Mouse (Mus musculus): ENCODE data around the gene Olfr706. TPM values are rescaled to one million over a fixed set of nuclear protein-coding genes. Genes with fewer than 3 reads are reported as not detected.

Olfr706 gene
- polyA plus RNA-seq, 1 experiment from 2014 or later, result not detected

Other genes with a start within 250 kb of the Olfr706 start
- gene Olfr693, start 207.6 kb downstream of the Olfr706 start, polyA plus RNA-seq (2014; fragmentation: Nextera tagmentation; extraction: Ambion mirVana), result not detected in 2 replicates
- not detected in 2 replicates for gene Olfr694, start 196.3 kb downstream of the Olfr706 start, polyA plus RNA-seq (2014; fragmentation: Nextera tagmentation; extraction: Ambion mirVana)
- not detected in 2 replicates for gene Olfr695, start 171.8 kb downstream of the Olfr706 start, polyA plus RNA-seq (2014; fragmentation: Nextera tagmentation; extraction: Ambion mirVana)
- gene Olfr697, start 145.7 kb downstream of the Olfr706 start, polyA plus RNA-seq (2014; fragmentation: Nextera tagmentation; extraction: Ambion mirVana), result not detected in 2 replicates
- not detected in 2 replicates for gene Olfr698, start 132.8 kb downstream of the Olfr706 start, polyA plus RNA-seq (2014; fragmentation: Nextera tagmentation; extraction: Ambion mirVana)
- not detected in 2 replicates for gene Olfr699, start 95.0 kb downstream of the Olfr706 start, polyA plus RNA-seq (2014; fragmentation: Nextera tagmentation; extraction: Ambion mirVana)
- gene Olfr700, start 79.3 kb downstream of the Olfr706 start, polyA plus RNA-seq (2014; fragmentation: Nextera tagmentation; extraction: Ambion mirVana), result not detected in 2 replicates
- gene Olfr701, start 74.0 kb downstream of the Olfr706 start, polyA plus RNA-seq (2014; fragmentation: Nextera tagmentation; extraction: Ambion mirVana), result not detected in 2 replicates
- not detected in 2 replicates for gene Olfr702, start 54.3 kb downstream of the Olfr706 start, polyA plus RNA-seq (2014; fragmentation: Nextera tagmentation; extraction: Ambion mirVana)
- not detected in 2 replicates for gene Olfr703, start 44.8 kb downstream of the Olfr706 start, polyA plus RNA-seq (2014; fragmentation: Nextera tagmentation; extraction: Ambion mirVana)
- gene Olfr704, start 25.0 kb downstream of the Olfr706 start, polyA plus RNA-seq (2014; fragmentation: Nextera tagmentation; extraction: Ambion mirVana), result not detected in 2 replicates
- gene Olfr705, start 11.3 kb downstream of the Olfr706 start, polyA plus RNA-seq (2014; fragmentation: Nextera tagmentation; extraction: Ambion mirVana), result not detected in 2 replicates
- gene Olfr707, start 13.1 kb upstream of the Olfr706 start, polyA plus RNA-seq (2014; fragmentation: Nextera tagmentation; extraction: Ambion mirVana), result not detected in 2 replicates
- gene Olfr1532-ps1, start 19.8 kb upstream of the Olfr706 start, polyA plus RNA-seq (2014; fragmentation: Nextera tagmentation; extraction: Ambion mirVana), result not detected in 2 replicates
- not detected in 2 replicates for gene Olfr709-ps1, start 44.1 kb upstream of the Olfr706 start, polyA plus RNA-seq (2014; fragmentation: Nextera tagmentation; extraction: Ambion mirVana)
- gene Olfr710, start 60.1 kb upstream of the Olfr706 start, polyA plus RNA-seq (2014; fragmentation: Nextera tagmentation; extraction: Ambion mirVana), result not detected in 2 replicates
- gene Olfr6, start 75.8 kb upstream of the Olfr706 start, polyA plus RNA-seq (2014; fragmentation: Nextera tagmentation; extraction: Ambion mirVana), result not detected in 2 replicates
- not detected in 2 replicates for gene Olfr711, start 87.3 kb upstream of the Olfr706 start, polyA plus RNA-seq (2014; fragmentation: Nextera tagmentation; extraction: Ambion mirVana)
- gene Olfr2, start 117.9 kb upstream of the Olfr706 start, polyA plus RNA-seq (2014; fragmentation: Nextera tagmentation; extraction: Ambion mirVana), result not detected in 2 replicates
- gene Olfr713, start 143.0 kb upstream of the Olfr706 start, polyA plus RNA-seq (2014; fragmentation: Nextera tagmentation; extraction: Ambion mirVana), result not detected in 2 replicates
- not detected in 2 replicates for gene Olfr714, start 182.8 kb upstream of the Olfr706 start, polyA plus RNA-seq (2014; fragmentation: Nextera tagmentation; extraction: Ambion mirVana)
- not detected in 2 replicates for gene Olfr17, start 205.1 kb upstream of the Olfr706 start, polyA plus RNA-seq (2014; fragmentation: Nextera tagmentation; extraction: Ambion mirVana)
- not detected in 2 replicates for gene Olfr715b, start 222.2 kb upstream of the Olfr706 start, polyA plus RNA-seq (2014; fragmentation: Nextera tagmentation; extraction: Ambion mirVana)
- gene Olfr715, start 242.9 kb upstream of the Olfr706 start, polyA plus RNA-seq (2014; fragmentation: Nextera tagmentation; extraction: Ambion mirVana), result not detected in 2 replicates